ENCODE assay signal across 7 mouse cellular contexts in the genomic region with DNA sequence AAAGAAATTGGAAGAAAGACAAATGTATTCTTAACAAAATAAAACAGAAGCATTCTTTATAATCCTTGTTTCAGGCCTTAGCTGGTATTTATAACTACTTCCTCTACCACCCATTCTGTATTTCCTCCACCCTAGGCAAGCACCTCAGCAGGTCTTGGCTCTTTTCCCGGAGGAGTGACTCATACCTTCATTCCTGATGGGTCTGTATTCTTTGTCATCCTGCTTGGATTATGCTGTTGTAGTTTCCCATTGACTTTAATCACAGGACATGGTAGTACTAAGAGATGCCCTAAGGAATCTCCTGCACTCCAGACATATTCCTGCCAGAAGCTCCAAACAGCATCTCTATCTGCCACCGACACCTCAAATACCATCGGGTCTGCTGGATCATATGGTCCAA. TPM values are rescaled to one million over a fixed set of nuclear protein-coding genes. Genes with fewer than 3 reads are reported as not detected.
DNase-seq lines count a peak whose midpoint lies in the region; ATAC-seq and TF ChIP-seq lines count a peak whose summit lies in the region.
"Not testable (repeated sequence)": the region's sequence is repeated elsewhere in the genome, so short reads cannot be mapped to it uniquely, and the experiment has no call there.

No protein-coding gene starts in this region.

- not testable (repeated sequence) for H3K4me2 ChIP-seq in lung, embryonic 14.5 days

- not testable (repeated sequence) for H3K27ac ChIP-seq in lung, embryonic 14.5 days (ENCODE audit: low read depth)

- H3K9ac ChIP-seq in lung, embryonic 14.5 days, result not testable (repeated sequence)

- H3K27me3 ChIP-seq in lung, embryonic 14.5 days (ENCODE audit: insufficient read depth, low read length), result not testable (repeated sequence)

- not testable (repeated sequence) for H3K36me3 ChIP-seq in lung, embryonic 14.5 days (ENCODE audit: insufficient read depth)

- H3K4me1 ChIP-seq in lung, embryonic 14.5 days (ENCODE audit: insufficient read depth), result not testable (repeated sequence)

- 85% methylated on average over 3 of the region's 3 CpGs for WGBS in lung, embryonic 14.5 days

- H3K9me3 ChIP-seq in lung, embryonic 14.5 days (ENCODE audit: low read depth, low read length), result not testable (repeated sequence)

- ATAC-seq in lung, embryonic 14.5 days (ENCODE audit: insufficient read depth), result not testable (repeated sequence)

- TF ChIP-seq CTCF in lung, embryonic 14.5 days (IDR thresholded peaks at IDR 0.05; ENCODE audit: low read depth), result not testable (repeated sequence)

- DNase-seq in 416B (ENCODE audit: low read depth), result peak; percentile 46
- peak; percentile 24 to 63 for DNase-seq in adrenal gland, adult (ENCODE audit: inconsistent age in 2 of 2, low spot score in 1 of 2)
- peak; percentile 89 for DNase-seq in brain, adult 2 months (ENCODE audit: low read depth, low spot score)
- DNase-seq in cerebellum, postnatal 25 days, result peak; percentile 57 to 74
- peak; percentile 16 for DNase-seq in kidney, postnatal 10 days
- peak; percentile 37 for DNase-seq in lung, embryonic 14.5 days
- peak; percentile 14 for DNase-seq in right cerebral cortex, postnatal 25 days

- not testable (repeated sequence) for H3K4me3 ChIP-seq in lung, embryonic 14.5 days (ENCODE audit: low read depth, low read length)

RNA-seq across cellular contexts. Expression of gene U2surp, which starts 2.6 kb away (rescaled TPM):
- polyA plus RNA-seq in lung, embryonic 14.5 days (2014; fragmentation: Nextera tagmentation; extraction: Ambion mirVana), result 125 and 138 TPM in 2 replicates

RNA-seq across cellular contexts. Expression of gene Paqr9, which starts 45.1 kb away (rescaled TPM):
- 0.07 TPM in 1 of 2 replicates, not detected in the other for polyA plus RNA-seq in lung, embryonic 14.5 days (2014; fragmentation: Nextera tagmentation; extraction: Ambion mirVana)

Comparison
In these comparisons a context has a peak if more than half of its experiments do, and no peak if none do; other contexts are left out.
1. DNase-seq: peak in every context shown above with its lines; median percentile 89 in brain, adult 2 months; 66 in cerebellum, postnatal 25 days; 46 in 416B; 44 in adrenal gland, adult; 37 in lung, embryonic 14.5 days; 16 in kidney, postnatal 10 days; 14 in right cerebral cortex, postnatal 25 days.